Mouse (Mus musculus): ENCODE results near the gene Zcchc24.

Zcchc24 gene

GRCm38 (mm10) chr14:25747996-25748756 lies 20.7 kb downstream of the Zcchc24 start:
- no peak for DNase-seq (ENCODE audit: low read depth, low spot score)

DNA sequence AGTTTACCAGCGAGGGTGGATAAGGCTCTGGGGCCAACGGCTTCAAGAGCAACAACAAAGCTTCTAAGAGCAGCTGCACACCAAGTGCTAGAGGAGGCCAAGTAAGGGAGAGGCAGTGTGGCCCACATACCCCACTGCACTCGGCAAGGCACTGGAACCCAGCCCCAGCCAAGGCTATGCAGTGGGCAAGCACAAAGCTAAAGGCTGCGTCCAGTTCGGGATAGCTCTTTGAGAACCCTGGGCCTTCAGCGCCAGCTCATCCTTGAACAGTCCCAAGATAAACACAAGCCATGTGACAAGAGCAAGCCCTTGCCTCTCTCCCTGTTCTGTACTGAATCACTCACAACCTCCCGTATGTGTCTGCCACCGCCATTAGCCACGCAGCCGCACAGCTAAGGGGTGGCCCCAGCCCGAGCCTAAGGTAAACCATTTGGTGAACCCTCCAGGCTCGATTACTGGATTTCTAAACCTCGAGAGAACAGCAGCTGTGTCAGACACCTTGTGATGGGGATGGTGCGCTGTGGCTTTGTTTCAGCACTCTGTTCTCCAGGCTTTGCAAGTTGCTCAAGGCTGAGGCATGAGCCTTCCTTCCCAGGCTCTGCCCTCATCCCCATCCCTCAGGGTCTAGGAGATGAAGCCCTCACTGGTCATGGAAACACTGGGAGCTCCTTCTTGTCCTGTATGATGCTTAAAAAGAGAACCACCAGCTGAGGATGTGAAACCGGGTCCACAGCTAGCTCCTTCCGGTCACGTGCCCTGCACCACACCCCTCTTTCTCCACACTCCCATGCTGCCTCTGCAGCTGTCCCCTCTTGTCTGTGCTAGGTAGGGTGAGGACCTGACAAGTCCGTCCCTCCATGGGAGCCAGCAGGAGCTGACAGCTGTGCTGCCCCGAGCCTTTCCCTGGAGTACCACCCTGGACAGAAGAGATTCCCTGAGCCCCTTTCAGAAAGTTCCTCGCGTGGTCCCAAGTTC lies 21.6 kb downstream of the Zcchc24 start:
- DNase-seq (ENCODE audit: low read depth, low spot score), result no peak

DNA sequence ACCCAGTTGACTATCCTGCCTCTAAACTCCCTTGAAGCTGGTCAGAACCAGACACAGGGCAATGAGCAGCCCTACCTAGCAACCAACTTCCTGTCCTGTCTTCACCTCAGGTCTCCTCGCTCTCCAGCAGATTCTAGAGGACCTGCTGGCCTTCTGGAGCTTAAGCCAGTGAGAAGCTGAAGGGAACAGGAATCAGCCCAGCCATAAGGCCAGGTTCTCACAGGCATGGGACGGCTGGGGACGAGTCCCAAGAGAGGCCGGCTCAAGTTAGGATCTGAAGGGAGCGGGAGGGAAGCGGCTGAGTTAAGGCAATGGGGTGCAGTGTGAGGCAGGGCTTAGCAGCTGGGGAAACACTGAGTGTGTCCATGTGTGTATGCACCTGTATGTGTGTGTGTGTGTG lies 22.5 kb downstream of the Zcchc24 start:
- no peak for DNase-seq (ENCODE audit: low read depth, low spot score)

- no peak for DNase-seq (ENCODE audit: low read depth, low spot score)
These were observed 23.3 kb downstream of the Zcchc24 start for GRCm38 (mm10) chr14:25745365-25746184.

GRCm38 (mm10) chr14:25742943-25743342 lies 25.9 kb downstream of the Zcchc24 start:
- DNase-seq (ENCODE audit: low read depth, low spot score), result no peak

- DNase-seq (ENCODE audit: low read depth, low spot score), result no peak
These were observed 26.9 kb downstream of the Zcchc24 start for GRCm38 (mm10) chr14:25741840-25742367.

GRCm38 (mm10) chr14:25741211-25741610 lies 27.6 kb downstream of the Zcchc24 start:
- DNase-seq (ENCODE audit: low read depth, low spot score), result peak; percentile 56

- DNase-seq (ENCODE audit: low read depth, low spot score), result peak; percentile 96
These were observed 28.8 kb downstream of the Zcchc24 start for GRCm38 (mm10) chr14:25739957-25740565.

DNA sequence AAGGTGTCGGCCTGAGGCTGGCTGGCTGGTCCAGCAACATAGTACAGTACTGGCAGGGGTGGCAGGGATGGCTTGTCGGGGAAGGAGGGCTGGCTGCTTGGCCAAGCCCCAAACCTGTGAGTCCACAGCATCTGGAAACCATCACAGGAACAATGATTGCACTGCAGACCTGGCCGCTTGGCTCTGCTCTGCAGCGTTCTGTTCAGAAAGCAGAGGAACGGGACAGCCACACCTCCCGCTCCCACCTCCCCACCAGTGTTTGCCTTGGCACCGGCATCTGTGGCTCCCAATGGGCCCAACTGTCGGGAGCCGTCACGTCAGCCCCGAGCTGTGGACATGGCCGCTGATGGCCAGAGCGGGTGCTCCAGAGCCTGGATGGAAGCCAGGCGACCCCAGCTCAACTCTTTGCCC lies 30.2 kb downstream of the Zcchc24 start:
- DNase-seq (ENCODE audit: low read depth, low spot score), result peak; percentile 34

GRCm38 (mm10) chr14:25736589-25736988 lies 32.2 kb downstream of the Zcchc24 start:
- DNase-seq (ENCODE audit: low read depth, low spot score), result peak; percentile 93

GRCm38 (mm10) chr14:25736140-25736539 lies 32.7 kb downstream of the Zcchc24 start:
- no peak for DNase-seq (ENCODE audit: low read depth, low spot score)

- peak; percentile 72 for DNase-seq (ENCODE audit: low read depth, low spot score)
These were observed 33.8 kb downstream of the Zcchc24 start for GRCm38 (mm10) chr14:25734736-25735716.

DNA sequence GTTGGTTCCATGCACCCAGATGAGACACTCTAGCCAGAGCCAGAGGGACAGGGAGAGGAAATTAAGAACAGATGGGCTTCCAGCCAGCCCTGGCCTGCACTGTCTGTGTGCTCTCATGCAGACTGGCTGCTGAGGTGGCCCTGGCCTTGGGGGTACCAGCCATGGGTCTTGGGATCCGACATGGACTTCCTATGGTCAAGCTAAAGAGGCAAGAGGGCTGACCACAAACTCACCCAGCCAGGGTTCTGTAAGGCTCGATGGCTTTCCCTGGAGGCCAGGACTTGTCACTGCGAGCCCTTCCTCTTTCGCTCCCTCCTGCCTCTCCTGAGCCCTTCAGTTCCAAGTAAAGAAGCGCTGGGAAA lies 41.7 kb downstream of the Zcchc24 start:
- no peak for DNase-seq (ENCODE audit: low read depth, low spot score)

- peak; percentile 49 for DNase-seq (ENCODE audit: low read depth, low spot score)
These were observed 42.4 kb downstream of the Zcchc24 start for GRCm38 (mm10) chr14:25726226-25727148.

DNA sequence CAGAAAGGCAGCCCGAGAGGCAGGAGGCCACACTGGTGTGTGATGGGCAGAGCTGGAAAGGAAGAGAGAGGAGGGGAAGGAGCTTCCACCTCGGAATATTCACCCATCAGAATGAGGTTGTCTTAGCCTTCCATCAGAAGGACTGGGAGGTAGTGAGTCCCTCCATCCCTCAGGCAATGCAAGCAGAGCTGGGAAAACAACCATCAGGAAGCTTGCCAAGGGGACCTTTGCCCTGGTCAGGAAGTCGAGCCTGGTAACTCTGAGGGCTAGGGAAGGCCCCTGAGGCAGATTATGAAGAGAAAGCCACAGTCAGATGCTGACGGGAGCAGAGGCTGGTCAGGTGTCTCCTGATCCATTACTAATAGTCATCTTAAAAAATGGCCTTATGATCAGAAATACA lies 43.1 kb downstream of the Zcchc24 start:
- DNase-seq (ENCODE audit: low read depth, low spot score), result no peak

GRCm38 (mm10) chr14:25725032-25725497 lies 43.8 kb downstream of the Zcchc24 start:
- DNase-seq (ENCODE audit: low read depth, low spot score), result peak; percentile 47

- no peak for DNase-seq (ENCODE audit: low read depth, low spot score)
These were observed 47.7 kb downstream of the Zcchc24 start for GRCm38 (mm10) chr14:25720962-25721707.

DNA sequence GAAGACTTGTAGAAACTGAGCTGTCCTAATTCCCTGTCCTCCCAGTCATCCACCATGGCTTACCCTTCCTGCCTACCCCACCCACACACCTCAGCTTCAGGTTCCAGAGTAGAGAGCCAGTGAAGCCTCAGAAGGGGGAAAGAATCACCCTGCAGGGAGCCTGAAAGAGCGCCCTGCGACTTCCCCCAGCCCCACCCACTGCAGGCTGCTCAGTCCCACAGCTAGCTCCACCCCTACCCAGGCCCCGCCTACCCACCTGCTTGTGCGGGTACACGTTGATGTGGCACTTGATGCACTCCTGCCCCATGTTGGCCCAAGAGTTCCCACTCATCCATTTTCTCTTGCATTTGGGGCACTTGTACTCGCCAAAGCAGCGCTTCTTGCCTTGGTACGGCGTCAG lies 49.5 kb downstream of the Zcchc24 start:
- no peak for DNase-seq (ENCODE audit: low read depth, low spot score)

Measured in brain, adult 2 months (tissue).